Mouse (Mus musculus) brain, embryonic 14.5 days (tissue): ENCODE measurements around the gene Rad51b.

Source experiments
- CTCF ChIP-seq: fragments of 200-500 bp; IDR thresholded peaks from 2 replicates; pipeline ENCODE4 v1.5.1; 2012; ENCODE audit warnings: inconsistent platforms, mild to moderate bottlenecking, moderate library complexity, borderline replicate concordance; ENCODE audit not compliant: insufficient read depth, insufficient read length; ENCODE audit errors: extremely low read depth
- POLR2A ChIP-seq: fragments of 200-500 bp; IDR thresholded peaks from 2 replicates; pipeline ENCODE4 v1.6.1; 2012; ENCODE audit warnings: mild to moderate bottlenecking, inconsistent platforms, borderline replicate concordance; ENCODE audit not compliant: poor library complexity, insufficient read depth, insufficient read length, severe bottlenecking; ENCODE audit errors: extremely low read depth

- TF ChIP-seq CTCF (no peak), POLR2A (no peak)
Observed at GRCm38 (mm10) chr12:79853901-79854490, 556.9 kb downstream of the Rad51b start.
